Mouse (Mus musculus) cerebellum, adult 8-10 months (tissue): ENCODE results near the gene Lrrtm3.

Experiments used
- DNase-seq: peaks from one replicate; pipeline ENCODE4 v3.0.0; 2022

The Lrrtm3 gene

DNA sequence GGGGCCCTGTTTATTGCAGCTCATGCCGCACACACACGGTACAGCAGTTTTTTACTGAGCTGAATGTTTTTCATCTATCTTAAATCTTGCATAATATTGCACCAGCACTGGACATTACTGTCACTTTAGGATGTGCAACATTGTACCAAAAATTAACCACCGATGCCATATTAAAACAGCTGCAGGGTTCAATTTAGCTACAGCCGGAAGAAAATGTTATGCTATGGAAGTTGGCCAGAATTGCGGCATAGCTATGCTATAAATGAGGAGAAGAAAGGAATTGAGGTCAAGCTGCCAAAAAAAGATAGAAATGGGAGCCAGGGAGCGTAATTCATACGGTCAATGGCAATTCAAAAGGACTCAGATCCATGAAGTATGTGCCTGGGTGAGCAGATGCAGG lies 48.9 kb downstream of the Lrrtm3 start:
- peak; percentile 39 for DNase-seq

DNA sequence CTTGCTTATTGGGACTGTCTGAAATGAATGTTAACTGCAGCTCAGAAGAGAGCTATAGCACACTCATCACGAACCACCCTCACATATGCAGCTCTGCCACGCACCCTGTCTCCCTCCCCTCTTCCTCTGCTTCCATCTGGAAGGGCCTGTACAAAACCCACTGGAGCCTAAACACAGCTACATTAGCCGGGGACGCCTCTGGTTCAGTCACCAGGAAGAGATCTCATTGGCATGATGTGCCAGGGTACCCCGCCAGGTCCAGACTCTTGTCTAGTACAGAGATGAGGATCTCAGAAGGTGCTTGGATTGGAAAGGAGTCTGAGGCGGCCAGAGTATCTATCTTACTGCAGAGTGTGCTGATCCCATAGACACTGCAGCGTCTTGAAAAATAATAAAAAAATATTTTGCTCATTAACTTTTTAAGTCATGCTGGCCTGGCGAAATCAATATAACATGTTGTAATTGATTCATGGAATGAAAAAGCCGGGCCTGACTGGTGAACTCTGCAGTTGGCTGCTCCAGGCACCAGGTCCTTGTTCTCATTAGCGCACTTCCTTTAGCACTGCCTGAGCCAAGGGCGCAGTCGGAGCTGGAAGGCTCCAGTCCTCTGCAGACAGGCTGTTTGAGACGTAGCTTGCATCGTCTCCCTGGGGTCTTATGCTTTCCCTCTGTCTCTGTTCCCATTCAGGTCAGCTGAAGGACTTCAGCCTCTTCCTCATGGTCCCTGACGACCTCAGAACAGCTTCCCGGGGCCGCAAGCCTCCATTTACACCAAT lies 50.1 kb downstream of the Lrrtm3 start:
- peak; percentile 80 for DNase-seq

DNA sequence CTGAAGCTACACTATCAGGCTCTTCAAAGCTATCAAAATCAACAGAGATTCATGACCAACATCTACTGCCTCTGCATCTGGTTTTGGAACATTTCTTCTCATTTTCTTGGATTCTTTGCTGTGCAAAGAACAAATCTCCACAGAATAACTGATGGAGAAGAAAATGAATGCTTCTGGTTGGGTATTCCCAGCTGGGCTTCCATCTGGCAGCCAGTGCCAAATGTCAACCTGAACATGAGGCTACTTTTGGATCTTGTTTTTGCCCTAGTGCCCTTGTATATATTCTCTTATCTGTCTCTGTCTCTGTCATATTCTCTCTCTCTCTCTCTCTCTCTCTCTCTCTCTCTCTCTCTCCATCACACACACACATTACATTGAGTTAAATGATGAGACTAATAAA lies 59.2 kb downstream of the Lrrtm3 start:
- DNase-seq: no peak

DNA sequence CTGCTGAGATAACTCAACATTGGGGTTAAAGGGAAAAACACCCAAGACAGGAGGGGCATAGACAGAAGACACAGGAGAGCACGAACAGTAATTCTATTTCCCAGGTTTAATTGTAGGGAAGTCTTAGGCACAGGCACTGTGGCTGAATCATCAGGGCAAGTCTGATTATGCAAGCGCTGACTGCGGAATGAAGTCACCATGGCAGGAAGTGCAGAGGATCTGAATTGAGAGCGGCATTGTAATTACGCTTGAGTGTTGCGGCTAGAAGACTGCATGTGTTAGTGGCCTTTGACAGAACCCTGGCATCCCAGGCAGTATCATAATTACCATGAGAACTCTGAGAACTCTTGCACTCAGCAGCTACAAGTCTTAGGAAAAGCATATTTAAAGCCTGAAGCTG lies 66.7 kb downstream of the Lrrtm3 start:
- DNase-seq: no peak

DNA sequence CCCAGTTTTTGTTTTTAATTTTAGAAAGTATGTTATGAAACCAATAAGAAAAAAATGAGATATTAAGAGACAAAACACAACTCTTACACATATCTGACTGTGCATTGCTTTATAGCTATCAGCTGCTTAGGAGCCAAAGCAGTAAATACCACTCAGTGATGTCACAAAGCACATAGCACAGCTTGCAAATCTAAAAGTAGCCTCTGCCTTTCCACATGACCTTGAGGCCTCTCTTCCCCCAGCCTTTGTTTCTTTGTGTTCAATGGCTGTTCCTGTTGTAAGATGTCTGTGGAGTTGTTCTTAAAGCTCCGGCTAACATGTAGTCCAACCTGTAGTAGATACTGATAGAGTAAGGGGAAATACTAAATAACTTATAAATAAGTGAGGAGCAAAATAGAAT lies 69.7 kb downstream of the Lrrtm3 start:
- no peak for DNase-seq

DNA sequence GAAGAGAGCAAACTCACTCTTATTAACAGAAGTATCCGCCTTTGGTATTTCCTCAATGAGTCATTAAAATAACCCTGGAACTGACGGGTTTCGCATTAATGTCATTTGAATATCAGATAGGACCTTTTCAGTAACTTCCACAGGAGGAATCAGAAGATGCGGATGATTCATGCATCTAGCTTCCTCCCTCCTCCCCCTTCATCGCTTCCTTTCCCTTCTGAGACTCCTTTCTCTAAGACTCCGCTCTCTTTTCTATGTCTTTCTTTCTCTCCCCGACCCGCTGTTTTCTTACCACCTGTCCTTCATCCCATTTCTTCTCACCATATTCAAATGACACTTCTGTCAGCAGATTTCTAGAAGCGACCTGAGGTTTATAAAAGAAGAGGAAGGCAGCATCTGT lies 88.1 kb downstream of the Lrrtm3 start:
- no peak for DNase-seq

DNA sequence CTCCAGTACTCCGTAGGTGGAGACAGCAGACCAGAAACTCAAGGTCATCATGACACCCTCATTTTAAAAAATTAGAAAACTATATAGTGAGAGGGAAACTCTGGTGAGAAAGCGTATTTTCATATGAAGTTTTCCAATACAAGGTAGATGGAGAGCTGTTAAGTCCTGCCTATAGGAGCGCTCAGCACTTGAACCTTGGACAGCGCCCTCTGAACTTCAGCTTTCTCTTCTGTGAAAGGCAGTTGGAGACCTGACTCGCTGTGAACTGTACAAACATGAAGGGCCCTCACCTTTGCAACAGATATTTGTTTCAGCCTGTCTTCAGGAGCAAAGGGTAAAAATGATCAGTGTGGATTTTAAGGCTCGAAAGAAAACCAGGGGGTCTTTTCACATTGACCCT lies 88.5 kb downstream of the Lrrtm3 start:
- no peak for DNase-seq

DNA sequence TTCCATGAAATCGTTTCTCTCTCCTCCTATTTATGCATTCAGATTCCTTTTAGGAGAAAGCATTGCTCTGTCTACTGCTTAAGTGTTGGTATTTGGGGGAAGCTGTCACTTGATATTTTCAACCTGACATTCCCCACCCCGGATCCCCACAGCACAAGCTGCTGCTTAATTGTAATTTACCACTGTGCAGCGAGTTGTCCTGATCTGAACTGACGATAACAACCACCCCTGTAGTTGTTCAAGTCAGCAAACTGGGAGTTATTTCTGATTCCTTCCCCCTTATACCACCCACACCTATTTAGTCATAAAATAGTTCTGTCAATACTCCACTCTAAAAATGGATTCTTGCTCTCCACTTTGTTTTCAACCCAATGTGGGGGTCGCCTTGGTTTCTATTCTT lies 95.8 kb downstream of the Lrrtm3 start:
- no peak for DNase-seq

DNA sequence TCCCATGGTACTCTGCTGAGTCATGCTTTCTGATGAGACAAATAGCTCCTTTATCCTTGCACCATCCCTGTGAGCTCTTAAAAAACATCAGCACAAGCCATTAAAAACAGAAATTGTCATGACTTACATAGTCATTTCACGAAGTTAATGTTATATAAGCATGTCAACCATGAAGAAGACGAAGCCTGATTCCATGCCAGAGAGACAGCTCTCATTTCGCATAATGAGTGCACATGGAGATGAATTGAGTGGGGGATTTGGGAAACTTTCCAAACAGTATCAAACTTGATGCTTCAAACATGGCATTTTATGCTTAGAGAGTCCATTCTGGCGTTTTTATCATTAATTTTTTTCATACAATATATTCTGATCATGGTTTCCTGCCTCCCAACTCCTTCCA lies 104.5 kb downstream of the Lrrtm3 start:
- no peak for DNase-seq

DNA sequence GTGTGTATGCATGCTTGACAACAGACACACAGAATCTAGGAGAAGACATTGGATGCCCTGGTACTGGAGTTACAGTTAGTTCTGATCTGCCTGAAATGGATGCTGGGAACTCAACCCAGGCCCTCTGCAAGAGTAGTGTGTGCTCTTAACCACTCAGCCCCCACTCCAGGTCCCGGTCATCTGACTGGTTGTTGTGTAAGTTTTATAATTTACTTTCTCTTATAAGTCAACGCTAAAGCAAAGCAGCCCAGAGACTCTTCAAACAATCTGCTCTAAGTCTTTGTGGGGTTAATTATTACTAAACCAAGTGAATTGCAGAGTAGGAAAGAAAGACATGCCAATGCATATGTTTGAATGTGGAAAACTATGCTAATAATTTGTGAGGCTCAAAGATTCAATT lies 110.7 kb downstream of the Lrrtm3 start:
- no peak for DNase-seq

DNA sequence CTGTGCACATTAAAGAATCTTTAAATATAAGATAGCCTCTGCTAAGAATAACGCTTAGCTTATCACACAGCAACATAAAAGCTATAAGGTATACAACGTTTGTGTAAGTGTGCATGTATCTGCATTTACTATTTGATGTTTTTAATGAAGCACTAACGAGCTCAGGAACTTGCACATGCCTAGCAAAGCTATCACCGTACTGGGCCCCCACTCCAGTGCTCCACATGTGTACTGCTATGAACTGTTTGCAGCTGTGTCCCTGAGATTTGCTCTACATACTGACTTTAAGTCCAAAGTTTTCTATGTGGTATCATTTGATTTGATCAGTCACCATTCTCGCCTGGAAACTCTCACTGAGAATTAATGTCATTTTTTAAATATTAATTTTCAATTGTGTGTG lies 111.1 kb downstream of the Lrrtm3 start:
- DNase-seq: no peak

DNA sequence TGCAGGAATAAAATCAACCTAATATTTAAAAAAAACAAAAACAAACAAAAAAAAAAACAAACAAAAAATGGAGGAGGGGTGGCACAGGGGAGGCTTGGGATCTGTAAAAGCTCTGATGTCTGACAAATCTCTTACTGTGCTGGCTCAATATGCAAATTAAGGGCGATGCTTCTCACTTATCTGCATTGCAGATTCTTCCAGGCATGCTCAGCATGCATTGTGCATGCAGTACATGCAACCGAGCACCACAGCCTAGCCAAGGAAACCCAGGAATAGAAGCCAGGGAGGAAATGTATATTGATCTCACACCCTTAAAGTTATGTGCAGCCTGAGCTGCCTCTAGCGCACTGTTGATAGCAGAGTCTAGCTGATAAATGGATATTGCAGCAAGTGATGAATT lies 111.5 kb downstream of the Lrrtm3 start:
- no peak for DNase-seq

DNA sequence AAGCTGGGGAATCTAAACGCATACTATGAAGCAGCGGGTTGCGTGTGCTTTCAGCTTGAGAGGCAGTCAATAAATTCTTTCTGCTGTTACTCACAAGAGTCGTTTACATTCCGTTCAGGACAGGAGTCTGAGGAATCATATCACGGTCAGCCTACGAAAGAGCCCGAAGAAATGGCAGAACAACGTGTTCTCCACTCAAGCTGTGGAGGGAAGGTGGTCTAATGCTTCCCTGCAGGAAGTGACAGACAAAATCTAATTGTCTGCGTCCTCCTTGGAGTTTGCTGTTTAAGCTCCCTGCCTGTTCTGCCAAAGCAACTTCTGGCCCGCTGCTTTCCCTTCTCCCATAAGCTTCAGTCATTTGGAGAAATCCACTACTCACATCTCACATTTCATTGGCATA lies 112.0 kb downstream of the Lrrtm3 start:
- no peak for DNase-seq

DNA sequence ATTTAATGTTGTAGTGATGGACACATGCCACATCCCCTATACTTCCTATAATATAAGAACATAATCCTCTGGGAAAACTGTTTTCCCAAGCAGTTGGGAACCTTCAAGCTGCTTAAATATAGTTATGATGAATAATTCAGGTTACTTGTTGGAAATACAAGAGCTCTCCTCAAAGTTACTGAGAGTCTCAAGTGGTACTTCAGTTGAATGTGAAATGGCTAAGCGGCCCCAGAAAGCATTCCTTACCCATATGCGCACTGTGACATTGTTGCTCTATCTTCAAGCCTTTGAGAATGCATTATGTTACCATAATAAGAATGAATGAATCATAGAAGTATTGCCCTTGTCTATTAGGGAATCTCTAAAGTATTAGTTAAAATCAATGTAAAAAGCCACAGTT lies 117.8 kb downstream of the Lrrtm3 start:
- DNase-seq: no peak

DNA sequence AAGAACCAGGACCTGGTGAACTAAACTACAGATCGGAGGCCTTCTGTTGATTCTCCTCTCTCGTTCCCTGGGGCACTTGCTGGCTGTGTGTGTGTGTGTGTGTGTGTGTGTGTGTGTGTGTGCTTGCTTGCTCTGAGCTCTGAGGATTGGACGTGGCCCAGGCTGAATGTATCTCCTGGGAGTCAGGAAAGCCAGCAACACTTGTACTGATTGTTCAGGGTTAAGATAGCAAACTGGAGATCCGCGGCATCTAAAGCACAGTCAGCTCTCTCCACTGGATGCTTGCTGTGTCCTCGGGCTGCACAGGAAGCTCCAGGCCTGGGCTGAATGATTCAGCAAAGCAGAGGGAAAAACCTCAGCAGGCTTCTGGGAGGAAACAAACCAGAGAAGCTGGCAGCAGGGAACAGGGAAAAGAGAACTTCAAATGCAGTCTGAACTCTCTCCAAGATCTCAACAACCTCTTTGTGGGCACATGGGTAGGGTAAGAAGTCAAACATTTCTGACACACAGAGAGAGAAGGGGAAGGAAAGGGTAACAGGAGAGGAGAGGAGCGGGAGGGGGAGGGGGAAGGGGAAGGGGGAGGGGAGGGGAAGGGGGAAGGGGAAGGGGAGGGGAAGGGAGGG lies 135.7 kb downstream of the Lrrtm3 start:
- peak; percentile 38 for DNase-seq

DNA sequence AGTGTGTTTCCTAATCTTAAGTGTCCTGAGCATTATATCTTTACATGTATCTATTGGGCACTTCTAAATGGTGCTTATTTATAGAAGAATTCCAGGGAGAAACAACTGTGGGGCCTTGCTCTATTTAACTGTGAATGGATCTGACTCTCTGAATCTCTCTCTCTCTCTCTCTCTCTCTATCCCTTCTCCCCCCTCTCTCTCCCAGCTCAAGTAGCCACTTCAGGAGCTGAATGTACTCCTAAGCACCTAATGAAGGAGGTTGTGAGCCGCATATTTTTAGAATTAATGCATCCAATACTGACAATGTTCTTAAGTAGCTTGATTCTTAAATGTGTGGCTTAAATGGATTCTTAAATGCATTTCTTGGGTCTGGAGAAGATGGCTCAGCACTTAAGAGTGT lies 138.6 kb downstream of the Lrrtm3 start:
- no peak for DNase-seq

DNA sequence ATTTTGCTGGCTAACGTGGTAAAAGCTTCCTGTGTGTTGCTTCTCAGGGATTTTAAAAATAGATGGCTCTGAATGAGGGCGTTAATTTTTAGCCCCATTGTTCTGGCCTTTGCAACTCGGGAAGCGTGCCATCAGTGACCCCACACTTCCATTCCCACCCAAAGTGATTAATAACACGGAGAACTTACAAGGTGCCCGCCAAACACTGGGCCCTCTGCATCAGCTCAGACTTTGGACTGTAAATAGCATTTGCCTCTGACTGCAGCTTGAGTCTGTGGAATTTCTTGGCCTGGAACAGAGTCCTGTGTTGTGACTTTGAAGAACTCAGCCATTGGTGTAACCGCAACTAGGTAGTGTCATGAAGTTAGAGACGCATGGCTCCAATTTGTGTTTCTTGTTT lies 139.2 kb downstream of the Lrrtm3 start:
- DNase-seq: no peak

DNA sequence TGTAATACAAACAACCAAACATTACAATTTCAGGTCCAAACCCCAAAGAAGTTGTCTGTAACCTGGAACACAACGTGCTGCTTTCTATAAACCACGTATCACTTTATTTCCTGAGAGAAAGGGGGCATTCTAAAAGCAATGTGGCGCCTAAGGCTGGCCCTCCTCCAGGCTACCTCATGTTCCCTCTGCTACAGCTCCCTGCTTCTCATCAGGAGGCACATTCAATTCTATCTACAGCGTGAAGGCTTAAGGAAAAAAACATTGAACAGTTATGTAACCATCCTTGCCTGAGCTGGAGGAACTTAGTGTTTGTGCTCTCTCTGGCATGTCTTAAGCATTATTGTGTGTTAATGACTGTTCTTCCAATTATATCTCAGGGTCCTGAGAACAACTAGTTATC lies 142.8 kb downstream of the Lrrtm3 start:
- peak; percentile 51 for DNase-seq

DNA sequence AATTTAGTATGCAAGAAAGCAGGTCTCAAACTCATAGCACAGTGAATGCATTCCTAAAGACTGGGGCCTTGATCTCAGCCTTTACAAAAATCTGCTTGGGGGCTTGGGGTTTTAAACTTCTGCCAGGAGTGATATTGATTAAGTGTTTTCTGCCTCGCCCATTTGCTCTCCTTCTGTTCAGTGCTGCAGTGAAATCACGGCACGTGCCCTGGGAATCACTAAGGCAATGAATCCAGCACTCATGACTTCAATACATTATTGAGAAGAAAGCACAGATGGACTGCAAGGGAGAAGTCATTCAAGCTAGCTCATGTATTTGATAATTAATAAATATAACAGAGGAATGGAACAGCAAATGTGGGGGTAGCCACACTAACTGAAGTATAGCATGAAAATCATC lies 144.5 kb downstream of the Lrrtm3 start:
- DNase-seq: no peak

DNA sequence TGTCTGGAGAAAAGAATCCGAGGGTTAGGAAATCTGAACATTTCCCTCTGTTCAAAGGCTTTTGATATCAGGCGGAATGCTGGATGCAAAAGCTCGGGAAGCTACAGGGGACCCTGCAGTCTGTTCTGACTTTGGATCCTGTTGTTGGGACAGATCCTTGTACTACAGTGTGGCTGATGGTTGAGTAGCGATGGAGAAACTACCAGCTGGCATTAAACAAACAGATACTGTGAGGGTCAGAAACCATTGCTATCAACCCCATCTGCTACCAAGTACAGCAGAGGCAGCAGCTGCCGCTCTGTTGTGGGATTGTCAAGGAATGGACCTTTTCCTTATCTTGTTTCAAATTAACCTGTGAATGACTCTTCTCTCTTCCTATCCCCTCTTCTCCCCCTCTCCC lies 156.1 kb downstream of the Lrrtm3 start:
- no peak for DNase-seq

DNA sequence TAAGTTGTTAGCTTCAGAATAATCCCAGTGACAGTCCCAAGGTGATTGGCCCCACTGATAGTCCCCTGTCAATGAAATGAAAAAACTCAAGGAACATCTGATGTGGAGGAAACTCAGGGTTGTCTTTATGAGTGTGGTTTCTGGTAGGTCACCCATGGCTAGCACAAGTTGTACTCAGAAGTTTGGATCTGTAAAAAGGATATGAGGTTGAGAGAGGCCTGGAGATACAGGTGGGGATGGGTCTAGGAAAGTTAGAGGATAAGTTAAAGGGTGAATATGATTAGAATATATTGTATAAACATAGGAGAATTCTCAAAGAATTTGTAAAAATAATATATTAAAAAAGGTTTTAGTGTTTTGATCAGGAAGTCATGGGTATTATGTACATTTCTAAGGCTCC lies 162.7 kb downstream of the Lrrtm3 start, which contains the start of gene Gm10118:
Gene Gm10118 (minus strand): TSS at position 101 of the 400 bp plus-strand sequence.
- DNase-seq: no peak

DNA sequence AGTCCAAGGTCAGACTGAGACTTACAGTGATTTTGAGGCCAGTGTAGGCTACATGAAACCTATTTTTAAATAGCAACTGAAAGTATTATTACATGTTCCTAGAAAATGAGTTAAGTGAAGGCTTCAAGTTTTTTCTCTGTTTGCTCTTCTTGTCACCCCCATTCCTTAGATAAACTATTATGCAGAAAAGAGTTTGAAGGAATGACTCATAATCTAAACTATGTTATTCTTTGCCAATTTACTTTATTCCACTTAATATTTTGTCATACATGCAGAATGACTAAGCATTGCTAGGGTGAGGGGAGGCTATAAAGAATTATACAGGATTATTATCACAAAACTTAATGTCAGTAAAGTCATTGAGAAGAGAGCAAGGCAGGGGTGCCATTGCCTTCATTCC lies 181.2 kb downstream of the Lrrtm3 start:
- no peak for DNase-seq

DNA sequence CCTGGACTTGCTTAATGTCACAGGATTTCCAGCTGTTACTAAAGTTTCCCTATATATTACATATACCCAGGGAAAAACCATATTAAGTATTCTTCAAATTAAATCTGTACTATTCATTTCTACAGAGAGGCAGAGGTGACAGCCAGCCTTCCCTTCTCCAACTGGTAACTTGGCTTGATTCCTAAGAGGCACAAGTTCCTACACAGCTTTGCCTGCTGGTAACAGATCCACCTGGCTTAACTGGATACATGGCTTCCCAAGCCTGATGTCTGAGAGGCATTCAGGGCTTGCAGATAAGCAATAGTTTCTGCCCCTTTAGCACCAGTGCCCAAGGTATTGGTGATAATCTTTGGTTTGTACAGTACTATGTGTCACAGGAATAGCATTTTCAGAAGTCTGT lies 190.2 kb downstream of the Lrrtm3 start:
- DNase-seq: no peak

DNA sequence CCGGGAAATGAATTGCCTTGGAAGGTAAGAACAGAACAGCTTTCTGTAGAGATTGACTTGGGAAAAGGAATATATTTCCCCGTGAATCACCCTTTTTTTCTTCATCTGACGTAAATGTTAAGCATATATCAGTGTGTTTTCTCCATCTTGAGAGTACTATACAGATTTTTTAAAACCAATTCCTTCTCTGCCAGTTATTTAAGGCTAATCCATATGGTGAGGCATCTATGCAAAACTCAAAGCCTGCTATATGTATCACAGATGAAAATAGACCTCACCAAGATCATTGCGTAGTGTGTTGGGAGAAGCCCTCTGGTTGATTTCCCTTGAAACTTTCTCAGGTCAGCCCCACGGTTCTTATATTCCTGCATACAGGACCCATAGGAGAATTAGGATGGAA lies 195.5 kb downstream of the Lrrtm3 start:
- no peak for DNase-seq
